Mouse (Mus musculus): ENCODE results near the gene Gdf10. TPM values are rescaled to one million over a fixed set of nuclear protein-coding genes. Genes with fewer than 3 reads are reported as not detected.
A peak's percentile ranks its signal among the peaks of the same experiment; 100 is the strongest.

The Gdf10 gene
- polyA plus RNA-seq, 1 experiment: 8.9 TPM

GRCm38 (mm10) chr14:33958186-33958585, 34.8 kb downstream of the Gdf10 start:
- no peak for DNase-seq
- H3K27me3 ChIP-seq (replicated peaks; ENCODE audit: control insufficient read depth, insufficient read depth, low read length): no peaks in the 10 kb centered on the region
- no peaks in the 10 kb centered on the region for H3K4me1 ChIP-seq (ENCODE audit: control insufficient read depth, insufficient read depth, low read length)
- no peak for TF ChIP-seq CTCF (conservative IDR thresholded peaks at IDR 0.05; ENCODE audit: insufficient read depth, insufficient read length, low read depth, low read length)
- no peak for TF ChIP-seq POLR2A (IDR thresholded peaks at IDR 0.05; ENCODE audit: low read depth, low read length)
- no peaks in the 10 kb centered on the region for H3K36me3 ChIP-seq (ENCODE audit: control insufficient read depth, insufficient read depth, low read length)
- H3K4me3 ChIP-seq (ENCODE audit: insufficient read depth, low read depth, low read length): no peak overlapping the region
- H3K27ac ChIP-seq (ENCODE audit: insufficient read depth, low read depth, low read length): no peak overlapping the region
- WGBS: 88% methylated on average over 4 of the region's 4 CpGs

GRCm38 (mm10) chr14:33958841-33959240, 35.5 kb downstream of the Gdf10 start:
- WGBS: 70% methylated on average over 3 of the region's 3 CpGs
- Histone ChIP-seq H3K4me1 (ENCODE audit: control insufficient read depth, insufficient read depth, low read length) (no peaks in the 10 kb centered on the region), H3K27me3 (replicated peaks; ENCODE audit: control insufficient read depth, insufficient read depth, low read length) (no peaks in the 10 kb centered on the region), H3K36me3 (ENCODE audit: control insufficient read depth, insufficient read depth, low read length) (no peaks in the 10 kb centered on the region), H3K4me3 (ENCODE audit: insufficient read depth, low read depth, low read length) (no peak overlapping the region), H3K27ac (ENCODE audit: insufficient read depth, low read depth, low read length) (no peak overlapping the region)
- no peak for TF ChIP-seq POLR2A (IDR thresholded peaks at IDR 0.05; ENCODE audit: low read depth, low read length)
- no peak for TF ChIP-seq CTCF (conservative IDR thresholded peaks at IDR 0.05; ENCODE audit: insufficient read depth, insufficient read length, low read depth, low read length)
- no peak for DNase-seq

GRCm38 (mm10) chr14:33959341-33959740, 36.0 kb downstream of the Gdf10 start:
- WGBS: 11% methylated on average over 9 of the region's 9 CpGs
- peak; percentile 36 for DNase-seq

GRCm38 (mm10) chr14:33965675-33966074, 42.3 kb downstream of the Gdf10 start:
- TF ChIP-seq CTCF (conservative IDR thresholded peaks at IDR 0.05; ENCODE audit: insufficient read depth, insufficient read length, low read depth, low read length) (no peak), POLR2A (IDR thresholded peaks at IDR 0.05; ENCODE audit: low read depth, low read length) (no peak)
- Histone ChIP-seq H3K27me3 (replicated peaks; ENCODE audit: control insufficient read depth, insufficient read depth, low read length) (no peaks in the 10 kb centered on the region), H3K27ac (ENCODE audit: insufficient read depth, low read depth, low read length) (no peak overlapping the region), H3K4me1 (ENCODE audit: control insufficient read depth, insufficient read depth, low read length) (no peaks in the 10 kb centered on the region), H3K4me3 (ENCODE audit: insufficient read depth, low read depth, low read length) (no peak overlapping the region), H3K36me3 (ENCODE audit: control insufficient read depth, insufficient read depth, low read length) (no peaks in the 10 kb centered on the region)
- 70% methylated on average over 7 of the region's 7 CpGs for WGBS
- DNase-seq: no peak

More at GRCm38 (mm10) chr14:33959341-33959740, 36.0 kb downstream of the Gdf10 start:
- Histone ChIP-seq H3K4me1 (ENCODE audit: control insufficient read depth, insufficient read depth, low read length) (no peaks in the 10 kb centered on the region), H3K27ac (ENCODE audit: insufficient read depth, low read depth, low read length) (no peak overlapping the region), H3K27me3 (replicated peaks; ENCODE audit: control insufficient read depth, insufficient read depth, low read length) (no peaks in the 10 kb centered on the region), H3K4me3 (ENCODE audit: insufficient read depth, low read depth, low read length) (no peak overlapping the region), H3K36me3 (ENCODE audit: control insufficient read depth, insufficient read depth, low read length) (no peaks in the 10 kb centered on the region)
- no peak for TF ChIP-seq POLR2A (IDR thresholded peaks at IDR 0.05; ENCODE audit: low read depth, low read length)
- peak; percentile 67 for TF ChIP-seq CTCF (conservative IDR thresholded peaks at IDR 0.05; ENCODE audit: insufficient read depth, insufficient read length, low read depth, low read length)

- Histone ChIP-seq H3K4me1 (ENCODE audit: control insufficient read depth, insufficient read depth, low read length) (no peaks in the 10 kb centered on the region), H3K27me3 (replicated peaks; ENCODE audit: control insufficient read depth, insufficient read depth, low read length) (no peaks in the 10 kb centered on the region)
- 48% methylated on average over 7 of the region's 7 CpGs for WGBS
Observed at GRCm38 (mm10) chr14:33972679-33973078, 49.3 kb downstream of the Gdf10 start.

GRCm38 (mm10) chr14:33974752-33975151, 51.4 kb downstream of the Gdf10 start:
- Histone ChIP-seq H3K4me1 (ENCODE audit: control insufficient read depth, insufficient read depth, low read length) (no peaks in the 10 kb centered on the region), H3K36me3 (ENCODE audit: control insufficient read depth, insufficient read depth, low read length) (no peaks in the 10 kb centered on the region), H3K4me3 (ENCODE audit: insufficient read depth, low read depth, low read length) (no peak overlapping the region), H3K27ac (ENCODE audit: insufficient read depth, low read depth, low read length) (no peak overlapping the region), H3K27me3 (replicated peaks; ENCODE audit: control insufficient read depth, insufficient read depth, low read length) (no peaks in the 10 kb centered on the region)
- no peak for DNase-seq
- 75% methylated on average over 5 of the region's 5 CpGs for WGBS
- no peak for TF ChIP-seq CTCF (conservative IDR thresholded peaks at IDR 0.05; ENCODE audit: insufficient read depth, insufficient read length, low read depth, low read length)
- TF ChIP-seq POLR2A (IDR thresholded peaks at IDR 0.05; ENCODE audit: low read depth, low read length): no peak

More at GRCm38 (mm10) chr14:33972679-33973078, 49.3 kb downstream of the Gdf10 start:
- no peak overlapping the region for H3K4me3 ChIP-seq (ENCODE audit: insufficient read depth, low read depth, low read length)
- no peak overlapping the region for H3K27ac ChIP-seq (ENCODE audit: insufficient read depth, low read depth, low read length)
- peak; percentile 39; the same call in 1 of the 2 replicates for TF ChIP-seq CTCF (conservative IDR thresholded peaks at IDR 0.05; ENCODE audit: insufficient read depth, insufficient read length, low read depth, low read length)
- no peak for TF ChIP-seq POLR2A (IDR thresholded peaks at IDR 0.05; ENCODE audit: low read depth, low read length)
- DNase-seq: no peak
- no peaks in the 10 kb centered on the region for H3K36me3 ChIP-seq (ENCODE audit: control insufficient read depth, insufficient read depth, low read length)

- Histone ChIP-seq H3K4me3 (ENCODE audit: insufficient read depth, low read depth, low read length) (no peak overlapping the region), H3K27ac (ENCODE audit: insufficient read depth, low read depth, low read length) (no peak overlapping the region), H3K4me1 (ENCODE audit: control insufficient read depth, insufficient read depth, low read length) (no peaks in the 10 kb centered on the region), H3K36me3 (ENCODE audit: control insufficient read depth, insufficient read depth, low read length) (no peaks in the 10 kb centered on the region), H3K27me3 (replicated peaks; ENCODE audit: control insufficient read depth, insufficient read depth, low read length) (no peaks in the 10 kb centered on the region)
- 35% methylated on average over 7 of the region's 7 CpGs for WGBS
- TF ChIP-seq POLR2A (IDR thresholded peaks at IDR 0.05; ENCODE audit: low read depth, low read length): no peak
- no peak for TF ChIP-seq CTCF (conservative IDR thresholded peaks at IDR 0.05; ENCODE audit: insufficient read depth, insufficient read length, low read depth, low read length)
- no peak for DNase-seq
Observed at GRCm38 (mm10) chr14:33977748-33978147, 54.4 kb downstream of the Gdf10 start.
